Mouse (Mus musculus): ENCODE measurements around the gene Atxn1l. TPM values are rescaled to one million over a fixed set of nuclear protein-coding genes. Genes with fewer than 3 reads are reported as not detected.

Gene Atxn1l
- total RNA-seq, 2 experiments from 2014 or later, result 20.1 to 20.5 TPM

GRCm38 (mm10) chr8:109681535-109681934 lies 56.0 kb downstream of the Atxn1l start:
- intact Hi-C loops (cut with DNase I), result no loop called here
- DNase-seq (ENCODE audit: low spot score), result no peak

Other genes starting within 250 kb of the Atxn1l start
- gene Pmfbp1, start 243.7 kb downstream of the Atxn1l start, total RNA-seq (2021), result not detected
- gene Dhx38, start 171.9 kb downstream of the Atxn1l start, total RNA-seq (2021), result 10 to 100 TPM; 11.6 to 12.5 TPM
- 1 to 10 TPM; 4.1 to 4.9 TPM for gene Txnl4b, start 171.8 kb downstream of the Atxn1l start, total RNA-seq (2021)
- 1 to 10 TPM; 3.8 to 9.2 TPM for gene Hp, start 158.6 kb downstream of the Atxn1l start, total RNA-seq (2021)
- 10 to 100 TPM; 17.7 to 19.6 TPM for gene Dhodh, start 129.1 kb downstream of the Atxn1l start, total RNA-seq (2021)
- gene Pkd1l3, start 123.2 kb downstream of the Atxn1l start, total RNA-seq (2021), result not detected
- gene Ist1, start 44.5 kb downstream of the Atxn1l start, total RNA-seq (2021), result 10 to 100 TPM; 36.7 to 45.7 TPM
- gene Zfp821, start 32.2 kb downstream of the Atxn1l start, total RNA-seq (2021), result 1 to 10 TPM; 6.1 to 7.3 TPM
- 10 to 100 TPM; 38.0 to 41.4 TPM for gene Ap1g1, start 40.8 kb upstream of the Atxn1l start, total RNA-seq (2021)
- 1 to 10 TPM; 4.0 to 4.7 TPM for gene Phlpp2, start 130.8 kb upstream of the Atxn1l start, total RNA-seq (2021)
- gene Marveld3, start 224.5 kb upstream of the Atxn1l start, total RNA-seq (2021), result under 1 TPM in 1 of 2 experiments, not detected in 1; 0.20 TPM